Mouse (Mus musculus) limb, embryonic 14.5 days (tissue): ENCODE measurements at regions not wholly inside any gene's neighbourhood (a gene's known extent, or its start where the extent isn't known, plus 50 kb on each side); places are given as distances from the start of the nearest gene placed in this dataset.

ENCODE experiments used
- ATAC-seq: fragments of 200-750 bp; cut with Nextera tagmentation; 2 replicates; pipeline ENCODE4 v1.8.0; 2017; ENCODE audit warnings: low read depth, moderate number of reproducible peaks, moderate TSS enrichment; ENCODE audit not compliant: low FRiP score
- DNase-seq: peaks from one replicate; pipeline ENCODE4 v3.0.0-alpha.2; 2015; ENCODE audit warnings: low spot score
- H3K27ac ChIP-seq: fragments of 300-500 bp; sonication (generic); replicated peaks from 2 replicates; pipeline ENCODE4 v1.5.1; 2014; ENCODE audit warnings: low read depth, mild to moderate bottlenecking, low read length, moderate library complexity, mixed read lengths
- H3K27me3 ChIP-seq: fragments of 300-500 bp; sonication (generic); 2 replicates; pipeline ENCODE4 v1.6.1; 2014; ENCODE audit warnings: low read length, mixed read lengths; ENCODE audit not compliant: control insufficient read depth, insufficient read depth
- H3K36me3 ChIP-seq: fragments of 300-500 bp; sonication (generic); 2 replicates; pipeline ENCODE4 v1.6.1; 2014; ENCODE audit warnings: mild to moderate bottlenecking, low read length, moderate library complexity, mixed read lengths; ENCODE audit not compliant: control insufficient read depth, insufficient read depth
- H3K4me1 ChIP-seq: fragments of 300-500 bp; sonication (generic); 2 replicates; pipeline ENCODE4 v1.6.1; 2014; ENCODE audit warnings: antibody characterized with exemption, low read length, mixed read lengths; ENCODE audit not compliant: control insufficient read depth, insufficient read depth
- H3K4me2 ChIP-seq: fragments of 300-500 bp; sonication (generic); replicated peaks from 2 replicates; pipeline ENCODE4 v1.6.1; 2014; ENCODE audit warnings: low read depth, mild to moderate bottlenecking, low read length, moderate library complexity; ENCODE audit not compliant: severe bottlenecking
- H3K4me3 ChIP-seq: fragments of 300-500 bp; sonication (generic); replicated peaks from 2 replicates; pipeline ENCODE4 v1.5.1; 2014; ENCODE audit warnings: low read length
- H3K9ac ChIP-seq: fragments of 300-500 bp; sonication (generic); 2 replicates; pipeline ENCODE4 v1.6.1; 2014; ENCODE audit warnings: mild to moderate bottlenecking, low read depth, low read length, moderate library complexity; ENCODE audit not compliant: severe bottlenecking
- H3K9me3 ChIP-seq: fragments of 300-500 bp; sonication (generic); 2 replicates; pipeline ENCODE4 v1.6.1; 2016; ENCODE audit warnings: low read length; ENCODE audit not compliant: control insufficient read depth
- POLR2A ChIP-seq: fragments of 200-500 bp; IDR thresholded peaks from 2 replicates; pipeline ENCODE4 v1.8.0; 2012; ENCODE audit warnings: inconsistent platforms, mild to moderate bottlenecking, moderate library complexity, borderline replicate concordance; ENCODE audit not compliant: insufficient read depth, insufficient read length; ENCODE audit errors: extremely low read depth
- WGBS: fragments of 180-500 bp; shearing (Covaris S2); extraction: QIAGEN DNeasy Blood & Tissue Kit; methylation state at CpG from one replicate; pipeline ENCODE4 v1.1.7; 2014; 5-methylcytosine and 5-hydroxymethylcytosine counted together

- DNase-seq (no peak), ATAC-seq (no peak)
- no peak for TF ChIP-seq POLR2A
- Histone ChIP-seq H3K4me3 (no peak overlapping the region), H3K9me3 (no peaks in the 10 kb centered on the region), H3K4me2 (no peak overlapping the region), H3K27ac (no peak overlapping the region), H3K9ac (no peak overlapping the region), H3K36me3 (no peaks in the 10 kb centered on the region), H3K4me1 (no peaks in the 10 kb centered on the region), H3K27me3 (no peaks in the 10 kb centered on the region)
- WGBS: 86% methylated on average over 1 of the region's 1 CpGs
Measured at GRCm38 (mm10) chr16:73707051-73707450, 704.6 kb downstream of the Robo2 start.

GRCm38 (mm10) chr16:73689274-73689673, 722.4 kb downstream of the Robo2 start:
- Histone ChIP-seq H3K9ac (no peak overlapping the region), H3K36me3 (no peaks in the 10 kb centered on the region), H3K9me3 (no peaks in the 10 kb centered on the region), H3K4me3 (no peak overlapping the region), H3K27ac (no peak overlapping the region), H3K27me3 (no peaks in the 10 kb centered on the region), H3K4me1 (no peaks in the 10 kb centered on the region), H3K4me2 (no peak overlapping the region)
- DNase-seq (no peak), ATAC-seq (no peak)
- TF ChIP-seq POLR2A: no peak
- WGBS: 66% methylated on average over 11 of the region's 11 CpGs

- Histone ChIP-seq H3K36me3 (no peaks in the 10 kb centered on the region), H3K4me1 (no peaks in the 10 kb centered on the region), H3K27me3 (no peaks in the 10 kb centered on the region), H3K4me3 (no peak overlapping the region), H3K9ac (no peak overlapping the region), H3K4me2 (no peak overlapping the region), H3K9me3 (no peaks in the 10 kb centered on the region), H3K27ac (no peak overlapping the region)
- ATAC-seq: no peak
- 60% methylated on average over 10 of the region's 10 CpGs for WGBS
- no peak for TF ChIP-seq POLR2A
- DNase-seq: no peak
Measured at GRCm38 (mm10) chr16:73679804-73680203, 731.8 kb downstream of the Robo2 start.

- no peak for TF ChIP-seq POLR2A
- DNase-seq (no peak), ATAC-seq (no peak)
- no peaks in the 10 kb centered on the region for H3K36me3 ChIP-seq
- no peak overlapping the region for H3K4me3 ChIP-seq
- no peaks in the 10 kb centered on the region for H3K9me3 ChIP-seq
- no peak overlapping the region for H3K27ac ChIP-seq
- no peaks in the 10 kb centered on the region for H3K4me1 ChIP-seq
- WGBS: 38% methylated on average over 6 of the region's 6 CpGs
- no peak overlapping the region for H3K4me2 ChIP-seq
- no peak overlapping the region for H3K9ac ChIP-seq
- no peaks in the 10 kb centered on the region for H3K27me3 ChIP-seq
Measured at GRCm38 (mm10) chr16:73670516-73670915, 741.1 kb downstream of the Robo2 start.

- DNase-seq: no peak
- ATAC-seq: no peak
- H3K4me2 ChIP-seq: no peak overlapping the region
- 63% methylated on average over 1 of the region's 1 CpGs for WGBS
- H3K27me3 ChIP-seq: no peaks in the 10 kb centered on the region
- TF ChIP-seq POLR2A: no peak
- no peaks in the 10 kb centered on the region for H3K9me3 ChIP-seq
- H3K9ac ChIP-seq: no peak overlapping the region
- H3K27ac ChIP-seq: no peak overlapping the region
- no peaks in the 10 kb centered on the region for H3K36me3 ChIP-seq
- no peak overlapping the region for H3K4me3 ChIP-seq
- H3K4me1 ChIP-seq: no peaks in the 10 kb centered on the region
Measured at GRCm38 (mm10) chr16:73652976-73653690, 758.5 kb downstream of the Robo2 start.

GRCm38 (mm10) chr16:73647201-73647782, 764.3 kb downstream of the Robo2 start:
- H3K4me3 ChIP-seq: peak overlapping the region; percentile 9; the same call in 1 of the 2 replicates
- H3K9me3 ChIP-seq: no peaks in the 10 kb centered on the region
- no peaks in the 10 kb centered on the region for H3K36me3 ChIP-seq
- DNase-seq (peak; percentile 75), ATAC-seq (peak; percentile 47)
- H3K4me1 ChIP-seq: 0 out of 2 replicates have a peak, but pooled peaks cover 3% of the 10 kb centered on the region
- TF ChIP-seq POLR2A: no peak
- no peaks in the 10 kb centered on the region for H3K27me3 ChIP-seq
- WGBS: 36% methylated on average over 19 of the region's 19 CpGs
- peak overlapping the region; percentile 43 for H3K4me2 ChIP-seq
- no peak overlapping the region for H3K27ac ChIP-seq
- no peak overlapping the region for H3K9ac ChIP-seq
